35 mouse cellular contexts compared by ENCODE assay signal in the genomic region with DNA sequence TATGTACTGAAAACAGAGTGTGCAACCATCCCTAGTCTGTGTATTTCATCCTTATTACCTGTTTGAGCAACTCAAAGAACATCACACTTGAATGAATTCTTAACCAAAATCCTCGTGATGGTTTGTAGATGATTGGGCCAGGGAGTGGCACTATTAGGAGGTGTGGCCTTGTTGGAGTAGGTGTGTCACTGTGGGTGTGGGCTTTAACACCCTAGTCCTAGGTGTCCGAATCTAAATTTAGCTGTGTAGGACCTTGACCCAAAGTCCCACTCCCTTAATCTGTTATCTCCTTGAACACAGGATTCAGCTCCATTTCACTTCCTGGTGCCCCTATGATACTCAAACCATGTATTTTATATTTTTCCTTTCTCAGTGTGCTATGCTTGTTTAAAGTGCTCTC. TPM values are rescaled to one million over a fixed set of nuclear protein-coding genes. Genes with fewer than 3 reads are reported as not detected.
"Had no signal": no experiment of that assay in that cellular context is flagged by ENCODE, and none has a peak within 500 bp of the region (broad histone marks: within the 10 kb centered on the region; RNA-seq: fewer than 3 reads in every experiment).

No protein-coding gene starts in this region.

- H3K27ac ChIP-seq: left cerebral cortex, adult 2 months; limb, embryonic 10.5 days; limb, embryonic 12.5 days; limb, embryonic 13.5 days; limb, embryonic 15.5 days; liver, embryonic 14.5 days; liver, embryonic 15.5 days; lung, embryonic 15.5 days; macrophage; midbrain, embryonic 10.5 days; midbrain, embryonic 12.5 days; midbrain, embryonic 13.5 days; midbrain, embryonic 15.5 days; neural tube, embryonic 12.5 days; neural tube, embryonic 13.5 days had no signal

- H3K4me1 ChIP-seq: limb, embryonic 10.5 days; limb, embryonic 12.5 days; limb, embryonic 13.5 days; limb, embryonic 15.5 days; lung, embryonic 15.5 days; midbrain, embryonic 10.5 days; midbrain, embryonic 12.5 days; midbrain, embryonic 13.5 days; midbrain, embryonic 15.5 days; neural tube, embryonic 12.5 days; neural tube, embryonic 13.5 days had no signal

- H3K9me3 ChIP-seq: limb, embryonic 10.5 days; limb, embryonic 12.5 days; limb, embryonic 13.5 days; limb, embryonic 15.5 days; liver, embryonic 15.5 days; lung, embryonic 15.5 days; megakaryocyte, embryonic 14.5 days; midbrain, embryonic 10.5 days; midbrain, embryonic 12.5 days; midbrain, embryonic 13.5 days; midbrain, embryonic 15.5 days; neural tube, embryonic 12.5 days; neural tube, embryonic 13.5 days had no signal

- H3K36me3 ChIP-seq: limb, embryonic 10.5 days; limb, embryonic 12.5 days; limb, embryonic 13.5 days; limb, embryonic 15.5 days; liver, embryonic 15.5 days; lung, embryonic 15.5 days; midbrain, embryonic 10.5 days; midbrain, embryonic 12.5 days; midbrain, embryonic 13.5 days; midbrain, embryonic 15.5 days; neural tube, embryonic 12.5 days; neural tube, embryonic 13.5 days had no signal

- H3K9ac ChIP-seq: limb, embryonic 12.5 days; limb, embryonic 13.5 days; limb, embryonic 15.5 days; liver, embryonic 14.5 days; liver, embryonic 15.5 days; lung, embryonic 14.5 days; lung, embryonic 15.5 days; midbrain, embryonic 12.5 days; midbrain, embryonic 13.5 days; midbrain, embryonic 15.5 days; neural tube, embryonic 12.5 days; neural tube, embryonic 13.5 days had no signal

- H3K27me3 ChIP-seq: limb, embryonic 12.5 days; limb, embryonic 13.5 days; limb, embryonic 15.5 days; liver, embryonic 15.5 days; lung, embryonic 15.5 days; megakaryocyte, embryonic 14.5 days; midbrain, embryonic 12.5 days; midbrain, embryonic 13.5 days; midbrain, embryonic 15.5 days; neural tube, embryonic 12.5 days; neural tube, embryonic 13.5 days had no signal

- H3K4me2 ChIP-seq: limb, embryonic 12.5 days; limb, embryonic 13.5 days; limb, embryonic 15.5 days; liver, embryonic 15.5 days; lung, embryonic 14.5 days; lung, embryonic 15.5 days; midbrain, embryonic 11.5 days; midbrain, embryonic 12.5 days; midbrain, embryonic 13.5 days; midbrain, embryonic 15.5 days; neural tube, embryonic 12.5 days; neural tube, embryonic 13.5 days had no signal

- DNase-seq: left cerebral cortex, postnatal 4 days; lung, adult 18-20 months; lung, adult 2 months; lung, embryonic 14.5 days; lung, postnatal 10 days; lung, postnatal 14 days; lung, postnatal 36 days; lung, postnatal 4 days; midbrain, embryonic 14.5 days had no signal

- H3K4me3 ChIP-seq: left cerebral cortex, adult 2 months; limb, embryonic 10.5 days; limb, embryonic 12.5 days; limb, embryonic 13.5 days; limb, embryonic 15.5 days; liver, embryonic 15.5 days; lung, embryonic 15.5 days; megakaryocyte, embryonic 14.5 days; midbrain, embryonic 10.5 days; midbrain, embryonic 12.5 days; midbrain, embryonic 13.5 days; midbrain, embryonic 15.5 days; myocyte; neural tube, embryonic 12.5 days; neural tube, embryonic 13.5 days had no signal

- ATAC-seq: lung, postnatal 0 days; midbrain, embryonic 13.5 days; midbrain, embryonic 15.5 days; midbrain, embryonic 16.5 days had no signal

RNA-seq across cellular contexts. Expression of a gene that starts 55.6 kb away (rescaled TPM):
- polyA plus RNA-seq: limb, embryonic 10.5 days; limb, embryonic 11.5 days; limb, embryonic 12.5 days; limb, embryonic 13.5 days; limb, embryonic 14.5 days; limb, embryonic 15.5 days; liver, adult 2 months; liver, embryonic 14.5 days; liver, embryonic 15.5 days; lung, adult 2 months; lung, embryonic 14.5 days; lung, embryonic 15.5 days; lung, embryonic 16.5 days; lung, postnatal 0 days; macrophage; midbrain, embryonic 10.5 days; midbrain, embryonic 11.5 days; midbrain, embryonic 12.5 days; midbrain, embryonic 13.5 days; midbrain, embryonic 14.5 days; midbrain, embryonic 15.5 days; midbrain, embryonic 16.5 days; midbrain, postnatal 0 days; myocyte; neural tube, embryonic 11.5 days; neural tube, embryonic 12.5 days; neural tube, embryonic 13.5 days had no signal
